Mouse (Mus musculus) kidney, postnatal 10 days (tissue): ENCODE data around the gene Msx3.
A peak's percentile ranks its signal among the peaks of the same experiment; 100 is the strongest.

Source experiments
- DNase-seq: peaks from one replicate; pipeline ENCODE4 v3.0.0; 2021; ENCODE audit warnings: mixed read lengths

Msx3 gene

GRCm38 (mm10) chr7:140048361-140049114 is at the start of gene Msx3:
TSS of gene Msx3 (minus strand) at chr7:140049089.
- DNase-seq, result no peak

GRCm38 (mm10) chr7:140098466-140098865 is 49.6 kb upstream of the Msx3 start:
- DNase-seq, result no peak

- DNase-seq, result no peak
Measured at GRCm38 (mm10) chr7:140096055-140096454, 47.2 kb upstream of the Msx3 start.

- peak; percentile 83 for DNase-seq
Measured at GRCm38 (mm10) chr7:140095556-140095955, 46.7 kb upstream of the Msx3 start.

GRCm38 (mm10) chr7:140094954-140095353 is 46.1 kb upstream of the Msx3 start:
- peak; percentile 46 for DNase-seq

- DNase-seq, result no peak
Measured at GRCm38 (mm10) chr7:140092924-140093528, 44.1 kb upstream of the Msx3 start, which contains the start of gene Prap1. TSS of gene Prap1 (plus strand) at chr7:140093395.

GRCm38 (mm10) chr7:140090601-140091000 is 41.7 kb upstream of the Msx3 start:
- no peak for DNase-seq

- peak; percentile 65 for DNase-seq
Measured at GRCm38 (mm10) chr7:140082242-140082678, 33.4 kb upstream of the Msx3 start, which contains the start of gene Caly. TSS of gene Caly (minus strand) at chr7:140082548.

GRCm38 (mm10) chr7:140081408-140082241 is 32.7 kb upstream of the Msx3 start:
- no peak for DNase-seq

GRCm38 (mm10) chr7:140080503-140081156 is 31.7 kb upstream of the Msx3 start:
- DNase-seq, result peak; percentile 81

GRCm38 (mm10) chr7:140078711-140079110 is 29.8 kb upstream of the Msx3 start:
- peak; percentile 84 for DNase-seq

GRCm38 (mm10) chr7:140077698-140078097 is 28.8 kb upstream of the Msx3 start:
- no peak for DNase-seq

GRCm38 (mm10) chr7:140070042-140070711 is 21.3 kb upstream of the Msx3 start:
- DNase-seq, result no peak

- no peak for DNase-seq
Measured at GRCm38 (mm10) chr7:140067397-140067796, 18.5 kb upstream of the Msx3 start.

GRCm38 (mm10) chr7:140063092-140063491 is 14.2 kb upstream of the Msx3 start:
- peak; percentile 83 for DNase-seq

GRCm38 (mm10) chr7:140062307-140062706 is 13.4 kb upstream of the Msx3 start:
- DNase-seq, result peak; percentile 51

- DNase-seq, result no peak
Measured at GRCm38 (mm10) chr7:140061832-140062130, 12.9 kb upstream of the Msx3 start.

GRCm38 (mm10) chr7:140060936-140061831 is 12.3 kb upstream of the Msx3 start:
- peak; percentile 52 for DNase-seq

GRCm38 (mm10) chr7:140059601-140060000 is 10.7 kb upstream of the Msx3 start:
- no peak for DNase-seq

- no peak for DNase-seq
Measured at GRCm38 (mm10) chr7:140058528-140058927, 9.6 kb upstream of the Msx3 start.
